Mouse (Mus musculus) cerebellum, postnatal 4 days (tissue): Measurements from ENCODE around the gene Osr1.

Source experiments
- DNase-seq, 2 experiments: peaks; one replicate each; pipeline ENCODE4 v3.0.0; 2022; ENCODE audit warnings: low spot score in 2 of 2, mixed read lengths in 1 of 2

Osr1 gene

DNA sequence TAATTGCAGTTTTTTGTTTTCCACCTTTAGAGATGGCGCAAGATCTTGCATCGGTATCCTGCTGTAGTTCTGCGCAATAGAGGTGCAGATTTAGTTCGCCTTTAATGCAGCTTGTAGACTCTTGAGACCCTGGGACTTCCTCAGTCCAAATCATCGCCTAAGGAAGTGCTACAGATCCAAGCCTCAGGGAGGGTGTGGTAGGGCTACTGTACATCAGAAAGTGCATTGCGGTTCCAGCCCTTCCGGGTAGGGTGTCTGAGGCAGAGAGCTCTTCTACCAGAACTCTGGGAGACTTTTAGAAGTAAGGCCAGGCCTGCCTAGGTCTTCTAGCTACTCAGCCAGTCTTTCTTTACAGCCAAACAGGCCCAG, 15.2 kb downstream of the Osr1 start:
- no peak for DNase-seq

- DNase-seq: no peak
Measured at GRCm38 (mm10) chr12:9587732-9588131, 17.8 kb downstream of the Osr1 start.

DNA sequence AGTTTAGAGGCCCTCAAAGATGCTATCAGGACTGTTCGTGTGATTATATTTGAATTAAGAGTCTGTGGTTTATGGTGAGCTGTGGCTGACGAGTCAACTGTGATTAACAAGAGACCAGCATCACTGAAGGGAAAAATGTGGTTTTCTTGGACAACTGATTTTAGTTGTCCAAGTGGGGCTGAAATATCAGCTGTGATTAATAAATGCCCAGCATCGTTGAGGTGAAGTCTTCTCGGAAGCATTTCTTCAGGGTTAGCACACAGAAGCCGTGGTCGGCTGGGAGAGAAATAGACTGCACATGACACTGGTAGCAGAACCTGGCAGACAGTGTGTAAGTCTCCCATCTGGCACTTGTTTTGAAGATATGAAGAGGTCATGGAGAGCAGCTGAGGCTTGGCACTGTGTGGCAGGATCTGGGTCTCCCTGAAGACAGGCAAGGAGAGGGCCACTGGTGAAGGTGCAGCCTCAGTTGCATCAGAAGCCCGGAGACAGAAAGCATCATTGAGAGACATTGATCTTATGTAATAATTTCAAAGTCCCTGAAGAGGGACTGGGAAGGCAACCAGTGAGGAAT, 19.7 kb downstream of the Osr1 start:
- DNase-seq: no peak

GRCm38 (mm10) chr12:9591141-9591540, 21.2 kb downstream of the Osr1 start:
- DNase-seq: no peak

DNA sequence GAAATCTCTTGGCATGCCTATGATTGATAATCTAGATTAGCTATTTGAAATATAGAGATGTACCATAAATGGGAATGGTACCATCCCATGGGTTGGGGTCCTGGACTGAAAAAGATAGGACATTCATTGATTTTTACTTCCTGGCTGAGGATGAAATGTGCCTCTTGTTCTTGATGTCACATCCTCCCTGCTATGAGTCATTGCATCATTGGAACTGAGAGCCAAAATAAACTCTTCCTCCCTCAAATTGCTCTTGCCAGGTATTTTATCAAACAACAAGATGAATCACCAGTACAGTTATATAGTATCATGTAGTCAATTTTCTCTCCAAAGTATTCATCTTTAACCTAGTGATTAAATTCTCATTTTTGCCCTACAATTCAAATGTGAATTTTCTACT, 28.3 kb downstream of the Osr1 start:
- DNase-seq: no peak
